Mouse (Mus musculus): ENCODE data around the gene Shkbp1. TPM values are rescaled to one million over a fixed set of nuclear protein-coding genes. Genes with fewer than 3 reads are reported as not detected.

Shkbp1 gene
- 9.5 and 10.9 TPM in 2 replicates for polyA plus RNA-seq (2015; fragmentation: Nextera tagmentation; extraction: Ambion mirVana)

DNA sequence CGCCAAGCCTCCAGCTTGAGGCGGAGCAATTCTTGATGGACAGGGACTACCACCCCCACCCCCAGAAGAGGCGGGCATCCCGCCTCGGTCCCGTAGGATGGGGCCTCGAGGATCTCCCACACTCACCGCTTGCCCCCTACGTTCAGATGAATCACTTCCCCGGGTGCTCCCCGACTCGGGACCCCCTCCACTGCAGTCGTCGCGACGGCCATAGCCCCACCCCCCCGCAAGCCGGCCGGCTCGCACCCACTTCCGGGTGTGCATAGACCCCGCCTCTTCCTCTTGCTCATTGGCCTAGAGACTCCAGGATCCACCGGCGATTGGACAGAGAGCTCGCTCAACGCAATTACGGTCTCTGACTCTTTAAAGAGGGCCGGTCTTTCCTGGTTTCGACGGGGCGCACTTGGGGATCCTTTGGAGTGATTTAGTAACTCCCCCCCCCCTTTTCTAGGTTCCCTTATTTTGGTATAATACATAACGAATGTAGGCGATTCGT lies at the start of gene Shkbp1:
Shkbp1 (minus strand) TSS at position 275 of the 496 bp plus-strand sequence.
- Histone ChIP-seq H3K27me3 (ENCODE audit: insufficient read depth, low read length) (no peaks in the 10 kb centered on the region), H3K9ac (replicated peaks) (peak within 1 kb of the TSS; percentile 65), H3K36me3 (replicated peaks; ENCODE audit: insufficient read depth, low read length) (peaks cover 5% of the 10 kb centered on the region), H3K4me2 (ENCODE audit: low read depth, low read length) (peak within 1 kb of the TSS; percentile 86), H3K4me1 (ENCODE audit: insufficient read depth) (peaks cover 27% of the 10 kb centered on the region), H3K9me3 (ENCODE audit: low read length) (no peaks in the 10 kb centered on the region), H3K27ac (ENCODE audit: low read depth) (peak within 1 kb of the TSS; percentile 85), H3K4me3 (ENCODE audit: low read depth, low read length) (peak within 1 kb of the TSS; percentile 75)
- TF ChIP-seq CTCF (IDR thresholded peaks at IDR 0.05; ENCODE audit: low read depth) (no peak), EP300 (IDR thresholded peaks at IDR 0.05; ENCODE audit: low read depth) (no peak)
- under 1% methylated on average over 34 of the region's 34 CpGs for WGBS (ENCODE audit: insufficient replicate concordance)
- peak; percentile 91 for DNase-seq
- peak; percentile 92 for ATAC-seq

- DNase-seq (no peak), ATAC-seq (no peak)
- Histone ChIP-seq H3K4me1 (ENCODE audit: insufficient read depth) (peaks cover 8% of the 10 kb centered on the region), H3K9me3 (ENCODE audit: low read length) (no peaks in the 10 kb centered on the region), H3K27ac (ENCODE audit: low read depth) (no peak overlapping the region), H3K4me3 (ENCODE audit: low read depth, low read length) (no peak overlapping the region), H3K36me3 (replicated peaks; ENCODE audit: insufficient read depth, low read length) (no peaks in the 10 kb centered on the region), H3K27me3 (ENCODE audit: insufficient read depth, low read length) (peaks cover 72% of the 10 kb centered on the region), H3K4me2 (ENCODE audit: low read depth, low read length) (no peak overlapping the region), H3K9ac (replicated peaks) (no peak overlapping the region)
- no peak for TF ChIP-seq EP300 (IDR thresholded peaks at IDR 0.05; ENCODE audit: low read depth)
- no peak for TF ChIP-seq CTCF (IDR thresholded peaks at IDR 0.05; ENCODE audit: low read depth)
- 10% methylated on average over 62 of the region's 81 CpGs for WGBS (ENCODE audit: insufficient replicate concordance)
These were observed 48.6 kb upstream of the Shkbp1 start for GRCm38 (mm10) chr7:27404203-27404942.

DNA sequence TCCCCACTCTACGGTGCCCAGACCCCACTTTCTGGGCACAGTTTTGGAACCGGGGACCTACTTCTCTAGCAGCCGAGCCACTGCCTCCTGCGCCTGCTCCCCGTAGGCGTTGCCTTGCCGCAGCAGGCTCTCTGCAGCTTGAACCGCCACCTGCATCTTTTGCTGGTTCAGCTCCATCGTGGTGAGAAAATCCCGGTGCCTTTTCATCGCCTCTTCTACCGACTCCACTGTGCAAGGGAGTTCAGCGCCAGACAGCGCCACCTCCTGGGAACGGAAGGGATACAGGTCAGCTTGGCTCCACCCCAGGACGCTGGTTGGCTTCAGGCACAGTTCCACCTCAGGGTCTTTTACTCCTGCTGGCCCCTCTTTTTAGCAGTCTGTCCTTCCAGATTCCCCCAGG lies 46.9 kb upstream of the Shkbp1 start:
- H3K36me3 ChIP-seq (replicated peaks; ENCODE audit: insufficient read depth, low read length) = no peaks in the 10 kb centered on the region
- no peaks in the 10 kb centered on the region for H3K4me1 ChIP-seq (ENCODE audit: insufficient read depth)
- ATAC-seq (no peak), DNase-seq (peak; percentile 74)
- TF ChIP-seq CTCF (IDR thresholded peaks at IDR 0.05; ENCODE audit: low read depth) = peak; percentile 82
- TF ChIP-seq EP300 (IDR thresholded peaks at IDR 0.05; ENCODE audit: low read depth) = no peak
- no peak overlapping the region for H3K4me3 ChIP-seq (ENCODE audit: low read depth, low read length)
- peaks cover 68% of the 10 kb centered on the region for H3K27me3 ChIP-seq (ENCODE audit: insufficient read depth, low read length)
- no peak overlapping the region for H3K27ac ChIP-seq (ENCODE audit: low read depth)
- no peak overlapping the region for H3K9ac ChIP-seq (replicated peaks)
- WGBS (ENCODE audit: insufficient replicate concordance) = 10% methylated on average over 16 of the region's 16 CpGs
- no peak overlapping the region for H3K4me2 ChIP-seq (ENCODE audit: low read depth, low read length)
- H3K9me3 ChIP-seq (ENCODE audit: low read length) = no peaks in the 10 kb centered on the region

DNA sequence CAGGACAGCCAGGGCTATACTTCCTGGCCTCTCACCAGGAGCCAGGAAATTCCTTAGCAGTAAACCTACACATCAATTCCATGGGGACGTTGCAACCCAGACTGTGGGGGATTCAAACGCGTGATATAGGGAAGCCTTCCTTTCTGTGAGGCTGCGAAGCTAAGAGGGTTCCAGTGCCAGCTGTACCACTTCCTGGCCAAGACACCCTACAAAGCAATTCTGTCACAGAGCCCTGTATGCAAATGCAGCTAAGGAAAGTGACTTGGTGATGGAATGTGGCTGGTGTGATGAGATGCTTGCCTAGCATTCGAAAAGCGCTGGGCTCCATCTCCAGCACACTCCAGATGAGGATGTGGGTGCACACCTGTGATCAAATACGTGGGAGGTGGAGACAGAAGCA lies 44.7 kb upstream of the Shkbp1 start:
- Histone ChIP-seq H3K4me3 (ENCODE audit: low read depth, low read length) (no peak overlapping the region), H3K36me3 (replicated peaks; ENCODE audit: insufficient read depth, low read length) (no peaks in the 10 kb centered on the region), H3K27ac (ENCODE audit: low read depth) (no peak overlapping the region), H3K27me3 (ENCODE audit: insufficient read depth, low read length) (peaks cover 68% of the 10 kb centered on the region), H3K4me2 (ENCODE audit: low read depth, low read length) (no peak overlapping the region), H3K4me1 (ENCODE audit: insufficient read depth) (peaks cover 5% of the 10 kb centered on the region; the same call in 1 of the 2 replicates), H3K9me3 (ENCODE audit: low read length) (no peaks in the 10 kb centered on the region), H3K9ac (replicated peaks) (no peak overlapping the region)
- TF ChIP-seq CTCF (IDR thresholded peaks at IDR 0.05; ENCODE audit: low read depth) = no peak
- ATAC-seq (no peak), DNase-seq (no peak)
- 68% methylated on average over 7 of the region's 7 CpGs for WGBS (ENCODE audit: insufficient replicate concordance)

DNA sequence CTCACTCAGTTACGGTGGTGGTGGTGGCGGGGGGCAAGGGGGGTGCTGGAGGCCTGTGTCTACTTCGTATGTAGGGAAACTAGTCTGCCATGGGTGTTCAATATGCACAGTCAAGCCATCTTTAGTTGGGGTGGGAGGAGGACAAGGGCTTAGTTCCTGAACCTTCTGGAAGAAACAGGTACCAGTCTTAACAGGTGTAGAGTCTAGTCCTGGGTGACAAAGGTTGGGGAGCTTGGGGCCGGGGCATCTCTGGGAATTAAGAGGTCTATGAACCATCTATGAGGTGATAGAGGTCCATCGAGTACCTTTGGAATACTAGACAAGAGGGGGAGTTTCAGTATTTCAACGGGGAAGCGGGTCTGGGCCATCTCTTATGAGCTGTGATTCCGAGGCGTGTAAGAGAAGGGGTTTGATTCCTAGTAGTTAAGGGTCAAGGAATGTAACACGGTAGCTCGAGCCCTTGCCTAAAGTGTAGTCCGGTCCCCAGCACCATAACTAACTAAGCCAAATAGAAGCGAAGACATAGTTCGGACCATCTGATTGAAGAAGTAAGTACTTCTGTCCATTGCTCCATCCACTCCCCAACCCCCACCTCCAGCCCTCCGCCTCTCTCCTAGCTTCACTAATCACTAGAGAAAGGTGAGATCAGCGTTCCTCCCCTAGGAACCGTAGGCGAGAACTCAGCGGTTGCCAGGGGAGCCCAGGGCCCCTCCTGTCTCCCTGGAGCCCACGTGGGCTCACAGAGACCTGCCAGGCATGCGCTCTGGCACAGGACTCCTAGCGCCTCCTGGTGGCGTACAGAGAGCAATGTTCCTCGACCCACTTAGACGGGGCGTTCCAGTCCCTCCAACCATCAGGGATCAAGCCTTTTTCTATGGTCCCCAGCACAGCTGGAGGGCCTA lies 41.5 kb upstream of the Shkbp1 start:
- 18% methylated on average over 26 of the region's 26 CpGs for WGBS (ENCODE audit: insufficient replicate concordance)
- Histone ChIP-seq H3K36me3 (replicated peaks; ENCODE audit: insufficient read depth, low read length) (no peaks in the 10 kb centered on the region), H3K27ac (ENCODE audit: low read depth) (no peak overlapping the region), H3K9ac (replicated peaks) (no peak overlapping the region), H3K9me3 (ENCODE audit: low read length) (no peaks in the 10 kb centered on the region), H3K27me3 (ENCODE audit: insufficient read depth, low read length) (peaks cover 61% of the 10 kb centered on the region), H3K4me1 (ENCODE audit: insufficient read depth) (peaks cover 5% of the 10 kb centered on the region; the same call in 1 of the 2 replicates), H3K4me3 (ENCODE audit: low read depth, low read length) (no peak overlapping the region), H3K4me2 (ENCODE audit: low read depth, low read length) (no peak overlapping the region)
- peak; percentile 45; the same call in 1 of the 2 replicates for ATAC-seq
- TF ChIP-seq EP300 (IDR thresholded peaks at IDR 0.05; ENCODE audit: low read depth) (no peak), CTCF (IDR thresholded peaks at IDR 0.05; ENCODE audit: low read depth) (peak; percentile 84)
- DNase-seq = peak; percentile 75
